19 mouse cellular contexts compared by ENCODE assay signal in genomic region chr13:82359442-82359841, GRCm38 (mm10).
A peak's percentile ranks its signal among the peaks of the same experiment; 100 is the strongest.
DNase-seq lines count a peak whose midpoint lies in the region; ATAC-seq and TF ChIP-seq lines count a peak whose summit lies in the region.
"Had no signal": no experiment of that assay in that cellular context is flagged by ENCODE, and none has a peak within 500 bp of the region (broad histone marks: within the 10 kb centered on the region; RNA-seq: fewer than 3 reads in every experiment).

No protein-coding gene starts in this region.

- DNase-seq in heart, adult 11 months: peak; percentile 88
- no peak for DNase-seq in heart, postnatal 25 days (ENCODE audit: low spot score)
- DNase-seq in lung, embryonic 14.5 days: peak; percentile 65
- no peak for DNase-seq in lung, adult 18-20 months
- peak; percentile 3 for DNase-seq in R1 (ENCODE audit: low read depth, low spot score)
- peak; percentile 4 for DNase-seq in kidney, postnatal 10 days
- DNase-seq in embryo, embryonic 9.5 days (ENCODE audit: extremely low spot score): no peak
- DNase-seq: cerebellum, adult 8-10 months; layer of hippocampus, adult 9-11 months had no signal

- H3K36me3 ChIP-seq in lung, embryonic 14.5 days (ENCODE audit: insufficient read depth): no peaks in the 10 kb centered on the region
- H3K36me3 ChIP-seq in intestine, postnatal 0 days (ENCODE audit: control insufficient read depth, insufficient read depth): no peaks in the 10 kb centered on the region
- H3K36me3 ChIP-seq: embryonic facial prominence, embryonic 15.5 days; limb, embryonic 13.5 days; liver, embryonic 15.5 days; midbrain, embryonic 13.5 days; neural tube, embryonic 15.5 days had no signal

- H3K4me1 ChIP-seq in lung, embryonic 14.5 days (ENCODE audit: insufficient read depth): no peaks in the 10 kb centered on the region
- H3K4me1 ChIP-seq in intestine, postnatal 0 days (replicated peaks; ENCODE audit: control insufficient read depth, insufficient read depth, low read length): no peaks in the 10 kb centered on the region
- H3K4me1 ChIP-seq: embryonic facial prominence, embryonic 15.5 days; limb, embryonic 13.5 days; liver, embryonic 15.5 days; midbrain, embryonic 13.5 days; neural tube, embryonic 15.5 days had no signal

- 77% methylated on average over 1 of the region's 1 CpGs for WGBS in lung, embryonic 14.5 days
- 70% methylated on average over 1 of the region's 1 CpGs for WGBS in intestine, postnatal 0 days

- no peak overlapping the region for H3K4me2 ChIP-seq in lung, embryonic 14.5 days
- no peak overlapping the region for H3K4me2 ChIP-seq in intestine, postnatal 0 days (replicated peaks; ENCODE audit: low read depth)
- H3K4me2 ChIP-seq: embryonic facial prominence, embryonic 15.5 days; forebrain, embryonic 13.5 days; limb, embryonic 13.5 days; liver, embryonic 15.5 days; midbrain, embryonic 13.5 days; neural tube, embryonic 15.5 days had no signal

- no peak overlapping the region for H3K4me3 ChIP-seq in lung, embryonic 14.5 days (ENCODE audit: low read depth, low read length)
- no peak overlapping the region for H3K4me3 ChIP-seq in intestine, postnatal 0 days (ENCODE audit: low read depth, low read length)
- H3K4me3 ChIP-seq: embryonic facial prominence, embryonic 15.5 days; forebrain, embryonic 13.5 days; limb, embryonic 13.5 days; liver, embryonic 15.5 days; midbrain, embryonic 13.5 days; myocyte; neural tube, embryonic 15.5 days had no signal

- H3K9ac ChIP-seq in lung, embryonic 14.5 days: no peak overlapping the region
- no peak overlapping the region for H3K9ac ChIP-seq in intestine, postnatal 0 days (ENCODE audit: low read depth, low read length)
- H3K9ac ChIP-seq: embryonic facial prominence, embryonic 15.5 days; forebrain, embryonic 13.5 days; limb, embryonic 13.5 days; liver, embryonic 15.5 days; midbrain, embryonic 13.5 days; neural tube, embryonic 15.5 days had no signal

- intact Hi-C loops in heart, postnatal 25 days (cut with DNase I): no loop called here

- no peak overlapping the region for H3K27ac ChIP-seq in lung, embryonic 14.5 days (ENCODE audit: low read depth)
- no peak overlapping the region for H3K27ac ChIP-seq in intestine, postnatal 0 days (ENCODE audit: low read depth, low read length)
- H3K27ac ChIP-seq: embryonic facial prominence, embryonic 15.5 days; forebrain, embryonic 13.5 days; limb, embryonic 13.5 days; liver, embryonic 15.5 days; macrophage; midbrain, embryonic 13.5 days; neural tube, embryonic 15.5 days had no signal

- H3K9me3 ChIP-seq in lung, embryonic 14.5 days (ENCODE audit: low read depth, low read length): no peaks in the 10 kb centered on the region
- no peaks in the 10 kb centered on the region for H3K9me3 ChIP-seq in intestine, postnatal 0 days (ENCODE audit: control insufficient read depth)
- H3K9me3 ChIP-seq: embryonic facial prominence, embryonic 15.5 days; forebrain, embryonic 13.5 days; limb, embryonic 13.5 days; liver, embryonic 15.5 days; midbrain, embryonic 13.5 days; neural tube, embryonic 15.5 days had no signal

- TF ChIP-seq CTCF in lung, embryonic 14.5 days (IDR thresholded peaks at IDR 0.05; ENCODE audit: low read depth): no peak
- TF ChIP-seq CTCF in intestine, postnatal 0 days (IDR thresholded peaks at IDR 0.05; ENCODE audit: low read depth): no peak

- ATAC-seq in lung, embryonic 14.5 days (ENCODE audit: insufficient read depth): peak; percentile 54; the same call in 1 of the 2 replicates
- ATAC-seq in intestine, postnatal 0 days: no peak
- ATAC-seq: forebrain, embryonic 13.5 days; hindbrain, embryonic 16.5 days; midbrain, embryonic 13.5 days had no signal

- H3K27me3 ChIP-seq in lung, embryonic 14.5 days (ENCODE audit: insufficient read depth, low read length): no peaks in the 10 kb centered on the region
- H3K27me3 ChIP-seq in intestine, postnatal 0 days (replicated peaks; ENCODE audit: control insufficient read depth, insufficient read depth, low read length): no peaks in the 10 kb centered on the region
- H3K27me3 ChIP-seq: embryonic facial prominence, embryonic 15.5 days; forebrain, embryonic 13.5 days; limb, embryonic 13.5 days; liver, embryonic 15.5 days; midbrain, embryonic 13.5 days; neural tube, embryonic 15.5 days had no signal

Comparison
In these comparisons a context has a peak if more than half of its experiments do, and no peak if none do; other contexts are left out.
1. DNase-seq: peak in heart, adult 11 months (single experiment), lung, embryonic 14.5 days (single experiment), R1 (single experiment) and kidney, postnatal 10 days (single experiment); none in heart, postnatal 25 days (single experiment), lung, adult 18-20 months (0 of 2) and embryo, embryonic 9.5 days (single experiment).